Mouse (Mus musculus) midbrain, embryonic 16.5 days (tissue): ENCODE data around the gene Cpeb1. TPM values are rescaled to one million over a fixed set of nuclear protein-coding genes. Genes with fewer than 3 reads are reported as not detected.

ENCODE experiments used
- ATAC-seq: fragments of 200-750 bp; cut with Nextera tagmentation; 2 replicates; pipeline ENCODE4 v1.8.0; 2017; ENCODE audit warnings: moderate TSS enrichment
- H3K27ac ChIP-seq: fragments of 300-500 bp; sonication (generic); 2 replicates; pipeline ENCODE4 v1.5.1; 2014; ENCODE audit warnings: mild to moderate bottlenecking, low read length, mixed read lengths
- H3K27me3 ChIP-seq: fragments of 300-500 bp; sonication (generic); 2 replicates; pipeline ENCODE4 v1.6.1; 2014; ENCODE audit warnings: low read depth, low read length, mixed read lengths; ENCODE audit not compliant: control insufficient read depth, insufficient read depth
- H3K36me3 ChIP-seq: fragments of 300-500 bp; sonication (generic); 2 replicates; pipeline ENCODE4 v1.6.1; 2014; ENCODE audit warnings: mild to moderate bottlenecking, low read length, moderate library complexity, mixed read lengths; ENCODE audit not compliant: control insufficient read depth, insufficient read depth
- H3K4me1 ChIP-seq: fragments of 300-500 bp; sonication (generic); 2 replicates; pipeline ENCODE4 v1.6.1; 2014; ENCODE audit warnings: mild to moderate bottlenecking, low read length, mixed read lengths; ENCODE audit not compliant: control insufficient read depth, insufficient read depth
- H3K4me2 ChIP-seq: fragments of 300-500 bp; sonication (generic); 2 replicates; pipeline ENCODE4 v1.6.1; 2014; ENCODE audit warnings: mild to moderate bottlenecking, low read length, mixed read lengths
- H3K4me3 ChIP-seq: fragments of 300-500 bp; sonication (generic); 2 replicates; pipeline ENCODE4 v1.5.1; 2014; ENCODE audit warnings: low read depth, mild to moderate bottlenecking, low read length, moderate library complexity, mixed read lengths
- H3K9ac ChIP-seq: fragments of 300-500 bp; sonication (generic); 2 replicates; pipeline ENCODE4 v1.6.1; 2014; ENCODE audit warnings: low read depth, low read length, mixed read lengths
- H3K9me3 ChIP-seq: fragments of 300-500 bp; sonication (generic); replicated peaks from 2 replicates; pipeline ENCODE4 v1.6.1; 2014; ENCODE audit warnings: mild to moderate bottlenecking, low read length, mixed read lengths; ENCODE audit not compliant: control insufficient read depth, poor library complexity, severe bottlenecking
- WGBS: fragments of 180-500 bp; shearing (Covaris S2); extraction: QIAGEN DNeasy Blood & Tissue Kit; methylation state at CpG from one replicate; pipeline ENCODE4 v1.1.7; 2014; 5-methylcytosine and 5-hydroxymethylcytosine counted together
- polyA plus RNA-seq: library from polyadenylated mRNA; unstranded; fragments of >200 nt; fragmentation: Nextera tagmentation; extraction: Ambion mirVana; gene quantifications from 2 replicates; pipeline ENCODE4 v1.2.1, GENCODE M21; 2015

Gene Cpeb1
- polyA plus RNA-seq, 1 experiment from 2014 or later, result 6.6 TPM

DNA sequence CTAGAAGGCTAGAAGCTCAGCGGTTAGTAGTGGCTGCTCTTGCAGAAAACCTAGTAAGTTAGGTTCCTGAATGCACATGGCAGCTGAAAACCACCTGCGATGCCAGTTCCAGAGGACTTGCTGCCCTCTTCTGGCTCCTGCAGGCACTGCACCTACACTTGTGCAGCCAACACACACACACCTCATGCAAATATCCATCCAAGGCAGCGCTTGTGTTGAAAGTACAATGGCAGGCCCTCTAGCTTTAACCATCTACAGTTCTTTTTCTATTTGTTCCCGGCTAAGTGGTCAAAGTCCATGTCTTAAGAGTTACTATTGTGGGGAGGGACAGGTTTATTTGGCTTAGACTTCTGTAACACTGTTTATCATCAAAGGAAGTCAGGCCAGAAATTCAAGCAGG, 115.5 kb downstream of the Cpeb1 start:
- no peak overlapping the region for H3K4me2 ChIP-seq
- ATAC-seq, result no peak
- H3K27ac ChIP-seq, result no peak overlapping the region
- H3K9ac ChIP-seq, result no peak overlapping the region
- no peaks in the 10 kb centered on the region for H3K9me3 ChIP-seq
- H3K4me1 ChIP-seq, result peaks cover 27% of the 10 kb centered on the region
- 88% methylated on average over 4 of the region's 4 CpGs for WGBS
- no peak overlapping the region for H3K4me3 ChIP-seq
- peaks cover 6% of the 10 kb centered on the region for H3K36me3 ChIP-seq
- no peaks in the 10 kb centered on the region for H3K27me3 ChIP-seq

DNA sequence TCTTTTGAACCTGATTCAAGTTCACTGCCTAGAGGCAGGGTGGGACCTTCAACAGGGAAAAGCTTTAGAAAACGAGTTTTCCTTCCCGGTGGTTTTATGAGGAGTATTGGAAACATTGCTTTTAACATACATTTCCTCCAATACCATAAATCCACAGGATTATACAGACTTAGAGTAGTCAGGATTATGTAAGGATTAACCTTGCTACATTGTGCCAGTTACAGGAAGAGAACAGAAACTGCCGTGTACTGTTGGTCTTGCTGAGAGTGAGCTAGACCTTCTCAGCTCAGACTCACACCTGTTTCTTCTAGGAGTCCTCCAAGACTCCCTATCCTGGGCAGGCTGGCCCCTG, 116.8 kb downstream of the Cpeb1 start:
- H3K9ac ChIP-seq, result no peak overlapping the region
- H3K4me2 ChIP-seq, result no peak overlapping the region
- peaks cover 22% of the 10 kb centered on the region for H3K4me1 ChIP-seq
- 68% methylated on average over 3 of the region's 3 CpGs for WGBS
- H3K9me3 ChIP-seq, result no peaks in the 10 kb centered on the region
- H3K36me3 ChIP-seq, result peaks cover 6% of the 10 kb centered on the region
- ATAC-seq, result no peak
- H3K4me3 ChIP-seq, result no peak overlapping the region
- H3K27ac ChIP-seq, result no peak overlapping the region
- H3K27me3 ChIP-seq, result no peaks in the 10 kb centered on the region

DNA sequence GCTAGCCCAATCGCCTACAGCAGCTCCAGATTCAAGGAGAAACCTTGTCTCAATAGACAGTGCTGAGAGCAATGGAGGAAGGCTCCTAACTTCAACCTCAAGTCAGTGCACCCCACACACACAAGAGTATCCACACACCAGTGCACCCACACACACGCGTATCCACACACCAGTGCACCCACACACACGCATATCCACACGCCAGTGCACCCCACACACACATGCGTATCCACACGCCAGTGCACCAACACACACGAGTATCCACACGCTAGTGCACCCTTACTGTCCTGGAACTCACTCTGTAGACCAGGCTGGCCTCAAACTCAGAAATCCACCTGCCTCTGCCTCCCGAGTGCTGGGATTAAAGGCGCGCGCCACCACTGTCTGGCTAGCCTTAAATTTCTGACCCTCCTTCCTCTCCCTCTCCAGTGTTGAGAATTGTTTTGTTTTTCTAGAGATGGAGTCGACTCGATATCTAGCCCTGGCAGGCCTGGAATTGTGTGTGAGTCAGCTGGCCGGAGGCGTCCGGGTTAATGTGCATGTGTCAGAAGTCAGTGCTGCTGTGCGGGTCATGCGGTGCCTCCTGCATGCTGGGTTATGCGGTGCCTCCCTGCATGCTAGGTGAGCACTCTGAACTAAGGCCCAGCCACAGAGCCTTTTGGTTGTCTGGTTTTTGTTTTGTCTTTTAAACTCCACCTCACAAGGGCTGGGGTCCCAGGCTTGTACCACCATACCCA, 117.3 kb downstream of the Cpeb1 start:
- Histone ChIP-seq H3K4me1 (peaks cover 16% of the 10 kb centered on the region), H3K27me3 (no peaks in the 10 kb centered on the region), H3K27ac (no peak overlapping the region), H3K4me3 (no peak overlapping the region), H3K36me3 (peaks cover 7% of the 10 kb centered on the region), H3K9ac (no peak overlapping the region), H3K9me3 (no peaks in the 10 kb centered on the region), H3K4me2 (no peak overlapping the region)
- WGBS, result 98% methylated on average over 21 of the region's 21 CpGs
- no peak for ATAC-seq

DNA sequence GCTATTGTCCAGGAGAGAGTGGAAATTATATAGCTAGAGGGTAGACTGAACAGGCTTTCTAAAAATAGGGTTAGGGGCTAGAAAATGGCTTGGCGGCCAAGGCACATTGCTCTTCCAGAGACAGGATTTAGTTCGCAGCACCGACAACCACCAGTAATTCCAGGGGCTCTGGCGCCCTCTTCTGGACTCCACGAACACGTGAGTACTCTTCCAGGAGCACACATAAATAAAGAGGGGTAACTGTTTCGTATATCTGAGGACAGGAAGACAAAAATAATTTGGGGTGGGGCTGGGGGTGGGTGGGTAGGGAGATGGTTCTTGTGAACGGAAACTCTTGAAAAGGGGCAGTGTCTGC, 118.9 kb downstream of the Cpeb1 start:
- Histone ChIP-seq H3K36me3 (peaks cover 8% of the 10 kb centered on the region), H3K4me1 (peaks cover 3% of the 10 kb centered on the region; the same call in 1 of the 2 replicates), H3K9ac (no peak overlapping the region), H3K4me3 (no peak overlapping the region), H3K27me3 (no peaks in the 10 kb centered on the region), H3K4me2 (no peak overlapping the region), H3K27ac (no peak overlapping the region), H3K9me3 (no peaks in the 10 kb centered on the region)
- ATAC-seq, result no peak
- WGBS, result 35% methylated on average over 8 of the region's 8 CpGs

DNA sequence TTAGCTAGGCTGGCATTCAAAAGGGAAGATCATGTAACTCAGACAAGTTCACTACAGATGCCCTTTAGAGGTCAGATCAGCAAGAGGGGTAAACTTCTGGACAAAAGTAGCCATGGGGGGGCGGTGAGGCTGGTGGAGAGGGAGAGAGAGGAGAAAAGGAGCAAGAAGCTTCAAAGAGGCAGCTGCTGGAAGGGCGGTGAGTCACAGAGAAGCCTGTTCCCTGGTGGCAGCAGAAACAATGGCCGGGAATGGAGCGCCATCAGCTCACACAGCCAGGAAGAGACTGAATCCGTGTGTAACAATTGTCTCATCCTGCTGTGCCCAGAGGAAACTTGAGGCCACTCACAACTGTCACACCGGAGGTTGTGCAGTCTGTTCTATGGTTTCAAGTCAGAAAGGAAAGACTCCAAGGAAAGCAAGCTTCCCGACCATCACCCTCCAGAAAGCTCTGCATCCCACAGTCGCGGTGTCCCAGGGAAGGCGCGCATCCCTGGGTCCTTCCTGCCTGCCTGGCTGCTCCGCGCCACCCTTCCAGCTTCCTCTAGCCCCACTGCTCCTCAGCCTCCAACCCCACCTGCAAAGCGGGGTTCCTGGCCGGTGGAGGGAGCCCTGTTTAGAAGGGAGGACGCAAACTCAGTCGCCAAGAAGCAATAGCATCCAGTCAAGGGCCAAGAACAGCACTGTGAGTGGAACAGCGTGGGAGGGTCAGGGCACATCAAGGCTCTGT, 119.4 kb downstream of the Cpeb1 start:
- no peak overlapping the region for H3K4me2 ChIP-seq
- 32% methylated on average over 18 of the region's 18 CpGs for WGBS
- peaks cover 8% of the 10 kb centered on the region for H3K36me3 ChIP-seq
- peak overlapping the region; percentile 34; the same call in 1 of the 2 replicates for H3K9ac ChIP-seq
- no peak for ATAC-seq
- H3K9me3 ChIP-seq, result no peaks in the 10 kb centered on the region
- 0 out of 2 replicates have a peak, but pooled peaks cover 2% of the 10 kb centered on the region for H3K4me1 ChIP-seq
- peak overlapping the region; percentile 52 for H3K27ac ChIP-seq
- no peak overlapping the region for H3K4me3 ChIP-seq
- no peaks in the 10 kb centered on the region for H3K27me3 ChIP-seq

DNA sequence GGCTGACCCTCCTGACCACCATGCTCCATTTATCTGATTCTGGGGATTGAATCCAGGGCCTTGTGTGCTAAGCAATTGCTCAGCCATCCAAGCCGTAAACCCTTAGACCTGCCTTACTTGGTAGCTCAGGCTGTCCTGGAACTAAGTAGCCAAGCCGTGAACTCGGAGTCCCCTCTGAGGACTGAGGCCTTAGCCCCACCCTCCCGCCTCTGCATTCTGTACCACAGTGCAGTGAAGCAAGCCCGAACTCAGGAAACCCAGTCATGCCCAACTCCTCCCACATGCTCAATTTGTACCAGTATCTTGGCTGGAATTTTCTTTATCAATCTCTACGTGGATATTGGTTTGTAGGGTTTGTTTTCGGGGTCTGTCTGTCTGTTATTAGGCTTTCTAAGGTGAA, 123.4 kb downstream of the Cpeb1 start:
- Histone ChIP-seq H3K27me3 (no peaks in the 10 kb centered on the region), H3K4me3 (no peak overlapping the region), H3K27ac (no peak overlapping the region), H3K4me2 (no peak overlapping the region), H3K9me3 (no peaks in the 10 kb centered on the region), H3K36me3 (peaks cover 8% of the 10 kb centered on the region), H3K9ac (no peak overlapping the region), H3K4me1 (0 out of 2 replicates have a peak, but pooled peaks cover 2% of the 10 kb centered on the region)
- ATAC-seq, result no peak
- WGBS, result 81% methylated on average over 7 of the region's 7 CpGs

DNA sequence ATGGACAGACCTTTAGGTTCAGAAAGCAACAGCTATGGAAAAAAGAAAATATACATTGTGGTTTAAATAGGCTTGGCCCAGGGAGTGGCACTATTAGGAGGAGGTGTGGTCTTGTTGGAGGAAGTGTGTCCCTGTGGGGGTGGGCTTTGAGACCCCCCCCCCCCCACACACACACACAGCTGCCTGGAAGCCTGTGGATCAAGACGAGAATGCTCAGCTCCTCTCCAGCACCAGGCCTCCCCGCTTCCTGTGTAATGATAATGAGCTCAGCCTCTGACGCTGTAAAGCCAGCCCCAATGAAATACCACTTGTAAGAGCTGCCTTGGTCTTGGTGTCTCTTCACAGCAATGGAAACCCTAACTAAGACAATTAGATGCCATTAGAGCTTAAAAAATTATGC, 124.5 kb downstream of the Cpeb1 start:
- ATAC-seq, result no peak
- Histone ChIP-seq H3K27ac (no peak overlapping the region), H3K4me3 (no peak overlapping the region), H3K9ac (no peak overlapping the region), H3K4me1 (no peaks in the 10 kb centered on the region), H3K27me3 (no peaks in the 10 kb centered on the region), H3K4me2 (no peak overlapping the region), H3K9me3 (no peaks in the 10 kb centered on the region), H3K36me3 (peaks cover 8% of the 10 kb centered on the region)
- WGBS, result 11% methylated on average over 3 of the region's 3 CpGs

DNA sequence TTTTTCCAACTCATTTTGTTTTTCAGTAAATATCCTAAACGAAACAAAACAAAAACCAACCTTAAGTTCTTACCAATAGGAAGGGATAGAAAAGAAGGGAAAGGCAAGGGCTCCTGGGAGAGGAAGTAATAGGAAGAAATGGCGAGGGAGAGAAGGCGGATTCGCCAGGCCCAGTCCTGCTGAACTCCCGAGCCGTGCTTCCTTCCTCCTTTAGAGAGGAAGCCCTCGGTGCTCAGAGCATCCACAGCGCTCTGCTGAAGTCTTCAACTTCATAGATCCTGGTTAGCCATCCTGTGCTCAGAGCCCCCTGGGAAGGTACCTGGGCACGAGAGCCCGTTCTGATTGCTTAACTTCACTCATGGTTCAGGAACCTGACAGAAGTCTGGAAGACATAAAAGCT, 127.6 kb downstream of the Cpeb1 start:
- no peak for ATAC-seq
- Histone ChIP-seq H3K4me3 (no peak overlapping the region), H3K9ac (no peak overlapping the region), H3K27me3 (no peaks in the 10 kb centered on the region), H3K4me2 (no peak overlapping the region), H3K27ac (no peak overlapping the region), H3K9me3 (no peaks in the 10 kb centered on the region), H3K4me1 (no peaks in the 10 kb centered on the region), H3K36me3 (peaks cover 4% of the 10 kb centered on the region)
- WGBS, result 86% methylated on average over 10 of the region's 10 CpGs

DNA sequence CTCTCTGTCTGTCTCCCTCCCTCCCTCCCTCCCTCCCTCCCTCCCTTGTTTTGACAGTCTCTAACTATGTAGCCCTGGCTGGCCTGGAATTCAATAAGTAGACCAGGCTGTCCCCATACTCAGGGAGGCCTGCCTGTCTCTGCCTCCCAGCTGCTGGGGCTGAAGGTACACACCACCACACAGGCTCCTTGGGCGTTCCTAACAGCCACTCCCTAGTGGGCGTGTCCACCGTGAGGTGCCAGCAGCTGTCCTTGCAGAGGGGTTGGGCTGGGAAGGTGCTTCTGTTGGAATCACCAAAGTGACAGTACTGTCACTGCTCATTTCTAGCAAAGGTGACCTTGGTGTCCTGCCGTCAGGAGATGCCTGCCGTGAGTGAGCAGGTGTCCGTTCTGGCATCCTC, 128.4 kb downstream of the Cpeb1 start:
- Histone ChIP-seq H3K9me3 (no peaks in the 10 kb centered on the region), H3K36me3 (0 out of 2 replicates have a peak, but pooled peaks cover 3% of the 10 kb centered on the region), H3K27ac (no peak overlapping the region), H3K4me3 (no peak overlapping the region), H3K27me3 (no peaks in the 10 kb centered on the region), H3K4me1 (no peaks in the 10 kb centered on the region), H3K9ac (no peak overlapping the region), H3K4me2 (no peak overlapping the region)
- no peak for ATAC-seq
- 85% methylated on average over 6 of the region's 6 CpGs for WGBS
